Mouse (Mus musculus): ENCODE measurements at regions not wholly inside any gene's neighbourhood (a gene's known extent, or its start where the extent isn't known, plus 50 kb on each side); places are given as distances from the start of the nearest gene placed in this dataset.

GRCm38 (mm10) chr3:52792801-52793200, 224.2 kb downstream of the Cog6 start:
- Histone ChIP-seq H3K36me3 (no peaks in the 10 kb centered on the region), H3K9me3 (no peaks in the 10 kb centered on the region), H3K27me3 (replicated peaks) (no peaks in the 10 kb centered on the region), H3K4me3 (replicated peaks) (no peak overlapping the region), H3K4me1 (no peaks in the 10 kb centered on the region), H3K4me2 (no peak overlapping the region), H3K27ac (no peak overlapping the region), H3K9ac (no peak overlapping the region)
- 85% methylated on average over 3 of the region's 3 CpGs for WGBS
- no peak for ATAC-seq (ENCODE audit: insufficient read depth, low FRiP score, low read depth)

GRCm38 (mm10) chr3:52792121-52792520, 224.9 kb downstream of the Cog6 start:
- Histone ChIP-seq H3K36me3 (no peaks in the 10 kb centered on the region), H3K27me3 (replicated peaks) (no peaks in the 10 kb centered on the region), H3K4me3 (replicated peaks) (no peak overlapping the region), H3K27ac (no peak overlapping the region), H3K4me2 (no peak overlapping the region), H3K9me3 (no peaks in the 10 kb centered on the region), H3K9ac (no peak overlapping the region), H3K4me1 (no peaks in the 10 kb centered on the region)
- ATAC-seq (ENCODE audit: insufficient read depth, low FRiP score, low read depth), result no peak
- WGBS, result 55% methylated on average over 5 of the region's 5 CpGs

- H3K36me3 ChIP-seq, result no peaks in the 10 kb centered on the region
- no peak overlapping the region for H3K4me3 ChIP-seq (replicated peaks)
- no peak for ATAC-seq (ENCODE audit: insufficient read depth, low FRiP score, low read depth)
- H3K4me2 ChIP-seq, result no peak overlapping the region
- no peaks in the 10 kb centered on the region for H3K9me3 ChIP-seq
- no peak overlapping the region for H3K9ac ChIP-seq
- WGBS, result 85% methylated on average over 2 of the region's 2 CpGs
- no peaks in the 10 kb centered on the region for H3K4me1 ChIP-seq
- H3K27ac ChIP-seq, result no peak overlapping the region
- no peaks in the 10 kb centered on the region for H3K27me3 ChIP-seq (replicated peaks)
Observed at GRCm38 (mm10) chr3:52790942-52791341, 226.1 kb downstream of the Cog6 start.

GRCm38 (mm10) chr3:52787964-52788760, 228.9 kb downstream of the Cog6 start:
- no peak overlapping the region for H3K4me2 ChIP-seq
- no peaks in the 10 kb centered on the region for H3K4me1 ChIP-seq
- ATAC-seq (ENCODE audit: insufficient read depth, low FRiP score, low read depth), result no peak
- 84% methylated on average over 10 of the region's 10 CpGs for WGBS
- no peaks in the 10 kb centered on the region for H3K9me3 ChIP-seq
- H3K4me3 ChIP-seq (replicated peaks), result no peak overlapping the region
- H3K36me3 ChIP-seq, result no peaks in the 10 kb centered on the region
- H3K27ac ChIP-seq, result no peak overlapping the region
- H3K27me3 ChIP-seq (replicated peaks), result no peaks in the 10 kb centered on the region
- no peak overlapping the region for H3K9ac ChIP-seq

GRCm38 (mm10) chr3:52785595-52785994, 231.4 kb downstream of the Cog6 start:
- no peak overlapping the region for H3K4me2 ChIP-seq
- 78% methylated on average over 1 of the region's 1 CpGs for WGBS
- no peaks in the 10 kb centered on the region for H3K27me3 ChIP-seq (replicated peaks)

GRCm38 (mm10) chr3:52784476-52784875, 232.6 kb downstream of the Cog6 start:
- H3K9ac ChIP-seq, result no peak overlapping the region
- no peaks in the 10 kb centered on the region for H3K4me1 ChIP-seq
- no peaks in the 10 kb centered on the region for H3K36me3 ChIP-seq
- no peak overlapping the region for H3K27ac ChIP-seq
- no peak overlapping the region for H3K4me3 ChIP-seq (replicated peaks)
- no peaks in the 10 kb centered on the region for H3K9me3 ChIP-seq
- no peak overlapping the region for H3K4me2 ChIP-seq
- H3K27me3 ChIP-seq (replicated peaks), result no peaks in the 10 kb centered on the region
- WGBS, result 59% methylated on average over 7 of the region's 7 CpGs
- ATAC-seq (ENCODE audit: insufficient read depth, low FRiP score, low read depth), result no peak

More at GRCm38 (mm10) chr3:52785595-52785994, 231.4 kb downstream of the Cog6 start:
- no peak overlapping the region for H3K9ac ChIP-seq
- H3K27ac ChIP-seq, result no peak overlapping the region
- H3K9me3 ChIP-seq, result no peaks in the 10 kb centered on the region
- H3K4me3 ChIP-seq (replicated peaks), result no peak overlapping the region
- no peaks in the 10 kb centered on the region for H3K4me1 ChIP-seq
- no peak for ATAC-seq (ENCODE audit: insufficient read depth, low FRiP score, low read depth)
- H3K36me3 ChIP-seq, result no peaks in the 10 kb centered on the region

- no peak overlapping the region for H3K4me3 ChIP-seq (replicated peaks)
- WGBS, result 67% methylated on average over 5 of the region's 5 CpGs
- H3K36me3 ChIP-seq, result no peaks in the 10 kb centered on the region
- no peak overlapping the region for H3K9ac ChIP-seq
- no peak overlapping the region for H3K27ac ChIP-seq
- ATAC-seq (ENCODE audit: insufficient read depth, low FRiP score, low read depth), result no peak
- H3K9me3 ChIP-seq, result no peaks in the 10 kb centered on the region
- no peak overlapping the region for H3K4me2 ChIP-seq
- no peaks in the 10 kb centered on the region for H3K4me1 ChIP-seq
- H3K27me3 ChIP-seq (replicated peaks), result no peaks in the 10 kb centered on the region
Observed at GRCm38 (mm10) chr3:52782576-52782975, 234.5 kb downstream of the Cog6 start.

GRCm38 (mm10) chr3:52781521-52781920, 235.5 kb downstream of the Cog6 start:
- Histone ChIP-seq H3K27ac (no peak overlapping the region), H3K4me2 (no peak overlapping the region), H3K9ac (no peak overlapping the region), H3K36me3 (no peaks in the 10 kb centered on the region), H3K4me3 (replicated peaks) (no peak overlapping the region), H3K4me1 (no peaks in the 10 kb centered on the region), H3K27me3 (replicated peaks) (no peaks in the 10 kb centered on the region), H3K9me3 (no peaks in the 10 kb centered on the region)
- WGBS, result 81% methylated on average over 3 of the region's 3 CpGs
- no peak for ATAC-seq (ENCODE audit: insufficient read depth, low FRiP score, low read depth)

GRCm38 (mm10) chr3:52780356-52780755, 236.7 kb downstream of the Cog6 start:
- H3K4me2 ChIP-seq, result no peak overlapping the region
- 77% methylated on average over 8 of the region's 8 CpGs for WGBS
- ATAC-seq (ENCODE audit: insufficient read depth, low FRiP score, low read depth), result no peak

GRCm38 (mm10) chr3:52775875-52776274, 241.2 kb downstream of the Cog6 start:
- Histone ChIP-seq H3K4me1 (no peaks in the 10 kb centered on the region), H3K36me3 (no peaks in the 10 kb centered on the region), H3K4me2 (no peak overlapping the region), H3K4me3 (replicated peaks) (no peak overlapping the region), H3K27ac (no peak overlapping the region), H3K9me3 (no peaks in the 10 kb centered on the region), H3K9ac (no peak overlapping the region), H3K27me3 (replicated peaks) (no peaks in the 10 kb centered on the region)
- ATAC-seq (ENCODE audit: insufficient read depth, low FRiP score, low read depth), result no peak
- WGBS, result 60% methylated on average over 4 of the region's 4 CpGs

More at GRCm38 (mm10) chr3:52780356-52780755, 236.7 kb downstream of the Cog6 start:
- H3K4me3 ChIP-seq (replicated peaks), result no peak overlapping the region
- no peak overlapping the region for H3K27ac ChIP-seq
- H3K36me3 ChIP-seq, result no peaks in the 10 kb centered on the region
- no peaks in the 10 kb centered on the region for H3K9me3 ChIP-seq
- H3K27me3 ChIP-seq (replicated peaks), result no peaks in the 10 kb centered on the region
- no peaks in the 10 kb centered on the region for H3K4me1 ChIP-seq
- H3K9ac ChIP-seq, result no peak overlapping the region

GRCm38 (mm10) chr3:52775156-52775555, 241.9 kb downstream of the Cog6 start:
- Histone ChIP-seq H3K27me3 (replicated peaks) (no peaks in the 10 kb centered on the region), H3K4me1 (no peaks in the 10 kb centered on the region), H3K4me2 (no peak overlapping the region), H3K27ac (no peak overlapping the region), H3K9ac (no peak overlapping the region), H3K4me3 (replicated peaks) (no peak overlapping the region), H3K9me3 (no peaks in the 10 kb centered on the region), H3K36me3 (no peaks in the 10 kb centered on the region)
- no peak for ATAC-seq (ENCODE audit: insufficient read depth, low FRiP score, low read depth)
- 56% methylated on average over 7 of the region's 7 CpGs for WGBS

GRCm38 (mm10) chr3:52774734-52775133, 242.3 kb downstream of the Cog6 start:
- H3K4me3 ChIP-seq (replicated peaks), result no peak overlapping the region
- no peaks in the 10 kb centered on the region for H3K36me3 ChIP-seq
- no peaks in the 10 kb centered on the region for H3K9me3 ChIP-seq
- no peaks in the 10 kb centered on the region for H3K4me1 ChIP-seq
- no peak overlapping the region for H3K9ac ChIP-seq
- ATAC-seq (ENCODE audit: insufficient read depth, low FRiP score, low read depth), result no peak
- H3K27ac ChIP-seq, result no peak overlapping the region
- WGBS, result 84% methylated on average over 6 of the region's 6 CpGs
- H3K4me2 ChIP-seq, result no peak overlapping the region
- H3K27me3 ChIP-seq (replicated peaks), result no peaks in the 10 kb centered on the region

- Histone ChIP-seq H3K9me3 (no peaks in the 10 kb centered on the region), H3K9ac (no peak overlapping the region), H3K27me3 (replicated peaks) (no peaks in the 10 kb centered on the region), H3K4me2 (no peak overlapping the region), H3K27ac (no peak overlapping the region), H3K36me3 (no peaks in the 10 kb centered on the region), H3K4me3 (replicated peaks) (no peak overlapping the region), H3K4me1 (no peaks in the 10 kb centered on the region)
- no peak for ATAC-seq (ENCODE audit: insufficient read depth, low FRiP score, low read depth)
- 72% methylated on average over 10 of the region's 10 CpGs for WGBS
Observed at GRCm38 (mm10) chr3:52767276-52767675, 249.8 kb downstream of the Cog6 start.
